Mouse (Mus musculus) liver, embryonic 12.5 days (tissue): Measurements from ENCODE around the gene Hormad2. TPM values are rescaled to one million over a fixed set of nuclear protein-coding genes. Genes with fewer than 3 reads are reported as not detected.

Experiments
- ATAC-seq: fragments of 200-750 bp; cut with Nextera tagmentation; 2 replicates; pipeline ENCODE4 v1.8.0; 2017; ENCODE audit warnings: moderate number of reproducible peaks, mild to moderate bottlenecking, moderate library complexity
- H3K27ac ChIP-seq: fragments of 300-500 bp; sonication (generic); 2 replicates; pipeline ENCODE4 v1.5.1; 2016; ENCODE audit warnings: mild to moderate bottlenecking
- H3K27me3 ChIP-seq: fragments of 300-500 bp; sonication (generic); replicated peaks from 2 replicates; pipeline ENCODE4 v1.6.1; 2016; ENCODE audit warnings: mild to moderate bottlenecking, moderate library complexity
- H3K36me3 ChIP-seq: fragments of 300-500 bp; sonication (generic); 2 replicates; pipeline ENCODE4 v1.6.1; 2016; ENCODE audit warnings: mild to moderate bottlenecking, moderate library complexity
- H3K4me1 ChIP-seq: fragments of 300-500 bp; sonication (generic); 2 replicates; pipeline ENCODE4 v1.6.1; 2016
- H3K4me2 ChIP-seq: fragments of 300-500 bp; sonication (generic); 2 replicates; pipeline ENCODE4 v1.6.1; 2016; ENCODE audit warnings: mild to moderate bottlenecking, moderate library complexity
- H3K4me3 ChIP-seq: fragments of 300-500 bp; sonication (generic); 2 replicates; pipeline ENCODE4 v1.5.1; 2016; ENCODE audit warnings: mild to moderate bottlenecking, moderate library complexity
- H3K9ac ChIP-seq: fragments of 300-500 bp; sonication (generic); 2 replicates; pipeline ENCODE4 v1.6.1; 2016; ENCODE audit warnings: mild to moderate bottlenecking, moderate library complexity
- H3K9me3 ChIP-seq: fragments of 300-500 bp; sonication (generic); replicated peaks from 2 replicates; pipeline ENCODE4 v1.6.1; 2016; ENCODE audit warnings: mild to moderate bottlenecking, moderate library complexity
- WGBS: fragments of 180-500 bp; shearing (Covaris S2); methylation state at CpG from one replicate; pipeline ENCODE4 v1.1.7; 2016; ENCODE audit not compliant: insufficient replicate concordance; 5-methylcytosine and 5-hydroxymethylcytosine counted together
- polyA plus RNA-seq: library from polyadenylated mRNA; unstranded; fragments of >200 nt; fragmentation: Nextera tagmentation; extraction: Ambion mirVana; gene quantifications from 2 replicates; pipeline ENCODE4 v1.2.1, GENCODE M21; 2016

Gene Hormad2
- polyA plus RNA-seq, 1 experiment from 2014 or later, result 0.77 TPM

DNA sequence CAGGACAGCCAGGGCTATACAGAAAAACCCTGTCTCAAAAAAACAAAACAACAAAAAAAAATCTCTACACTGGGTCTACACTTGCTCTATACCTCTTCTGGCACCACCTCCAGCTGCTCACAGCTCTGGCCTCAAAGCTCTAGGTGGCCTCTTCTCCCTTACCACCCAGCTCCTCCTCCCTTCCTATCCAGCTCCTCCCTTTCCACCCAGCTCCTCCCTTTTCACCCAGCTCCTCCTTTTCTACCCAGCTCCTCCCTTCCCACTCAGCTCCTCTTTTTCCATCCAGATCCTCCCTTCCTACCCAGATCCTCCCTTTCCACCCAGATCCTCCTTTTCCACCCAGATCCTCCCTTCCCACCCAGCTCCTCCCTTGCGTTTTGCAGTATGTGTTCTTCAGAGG is 26.5 kb upstream of the Hormad2 start:
- Histone ChIP-seq H3K27ac (no peak overlapping the region), H3K9ac (no peak overlapping the region), H3K27me3 (no peaks in the 10 kb centered on the region; the same call in 1 of the 2 replicates), H3K36me3 (no peaks in the 10 kb centered on the region), H3K4me3 (no peak overlapping the region), H3K4me2 (no peak overlapping the region), H3K4me1 (no peaks in the 10 kb centered on the region), H3K9me3 (no peaks in the 10 kb centered on the region)
- WGBS, result 91% methylated on average over 1 of the region's 1 CpGs
- ATAC-seq, result no peak; the same call in 1 of the 2 replicates

- Histone ChIP-seq H3K4me3 (no peak overlapping the region), H3K9ac (no peak overlapping the region), H3K36me3 (no peaks in the 10 kb centered on the region), H3K27me3 (peaks cover 10% of the 10 kb centered on the region), H3K4me2 (no peak overlapping the region), H3K9me3 (no peaks in the 10 kb centered on the region), H3K27ac (no peak overlapping the region), H3K4me1 (no peaks in the 10 kb centered on the region)
- WGBS, result 56% methylated on average over 4 of the region's 4 CpGs
- ATAC-seq, result no peak
Observed at GRCm38 (mm10) chr11:4466191-4466590, 25.3 kb upstream of the Hormad2 start.

- H3K4me2 ChIP-seq, result no peak overlapping the region
- no peak overlapping the region for H3K27ac ChIP-seq
- H3K4me3 ChIP-seq, result no peak overlapping the region
- peaks cover 26% of the 10 kb centered on the region for H3K27me3 ChIP-seq
- ATAC-seq, result no peak
- no peaks in the 10 kb centered on the region for H3K4me1 ChIP-seq
- no peak overlapping the region for H3K9ac ChIP-seq
- no peaks in the 10 kb centered on the region for H3K36me3 ChIP-seq
- WGBS, result 83% methylated on average over 4 of the region's 4 CpGs
- no peaks in the 10 kb centered on the region for H3K9me3 ChIP-seq
Observed at GRCm38 (mm10) chr11:4464616-4465015, 23.7 kb upstream of the Hormad2 start.

DNA sequence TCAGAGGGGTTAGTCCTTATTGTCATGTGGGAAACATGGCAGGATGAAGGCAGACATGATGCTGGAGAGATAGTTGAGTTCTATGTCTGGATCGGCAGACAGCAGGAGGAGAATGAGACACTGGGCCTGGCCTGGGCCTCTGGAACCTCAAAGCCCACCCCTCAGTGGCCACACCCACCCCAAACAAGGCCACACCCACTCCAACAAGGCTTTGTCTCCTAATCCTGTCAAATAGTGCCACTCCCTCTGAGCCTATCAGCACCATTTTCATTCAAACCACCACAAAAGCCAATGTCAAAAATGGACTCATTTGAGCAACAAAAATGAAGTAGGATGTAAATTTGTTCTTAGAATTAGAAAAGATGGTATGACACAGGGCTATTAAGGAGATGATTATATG is 23.3 kb upstream of the Hormad2 start:
- WGBS, result 53% methylated on average over 1 of the region's 1 CpGs
- no peak overlapping the region for H3K4me2 ChIP-seq

DNA sequence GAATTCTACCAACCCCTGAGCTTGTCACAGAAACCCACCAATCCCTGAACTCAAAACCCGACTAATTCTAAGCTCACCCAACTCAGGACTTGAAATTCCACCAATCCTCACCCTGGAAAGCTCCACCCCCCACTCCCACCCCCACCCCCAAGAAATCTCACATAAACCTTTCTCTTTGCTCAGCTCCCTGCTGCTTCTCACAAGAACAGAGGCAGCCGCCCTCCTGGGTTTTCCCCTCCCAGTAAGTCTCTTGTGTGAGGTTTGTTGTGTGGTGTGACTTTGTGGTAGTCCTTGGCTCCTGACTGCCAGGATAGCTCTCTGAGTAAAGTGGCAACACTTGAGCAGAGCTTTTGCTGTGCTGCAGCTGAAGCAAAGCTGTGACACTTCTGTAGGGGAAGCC is 22.0 kb upstream of the Hormad2 start:
- Histone ChIP-seq H3K4me3 (no peak overlapping the region), H3K9me3 (no peaks in the 10 kb centered on the region), H3K4me2 (no peak overlapping the region), H3K9ac (no peak overlapping the region), H3K27ac (no peak overlapping the region), H3K36me3 (no peaks in the 10 kb centered on the region), H3K4me1 (no peaks in the 10 kb centered on the region), H3K27me3 (peaks cover 43% of the 10 kb centered on the region)
- 39% methylated on average over 2 of the region's 2 CpGs for WGBS
- ATAC-seq, result no peak

More for the DNA sequence above, 23.3 kb upstream of the Hormad2 start:
- Histone ChIP-seq H3K9me3 (no peaks in the 10 kb centered on the region), H3K4me3 (no peak overlapping the region), H3K4me1 (no peaks in the 10 kb centered on the region), H3K27me3 (peaks cover 30% of the 10 kb centered on the region), H3K9ac (no peak overlapping the region), H3K36me3 (no peaks in the 10 kb centered on the region), H3K27ac (no peak overlapping the region)
- no peak for ATAC-seq

DNA sequence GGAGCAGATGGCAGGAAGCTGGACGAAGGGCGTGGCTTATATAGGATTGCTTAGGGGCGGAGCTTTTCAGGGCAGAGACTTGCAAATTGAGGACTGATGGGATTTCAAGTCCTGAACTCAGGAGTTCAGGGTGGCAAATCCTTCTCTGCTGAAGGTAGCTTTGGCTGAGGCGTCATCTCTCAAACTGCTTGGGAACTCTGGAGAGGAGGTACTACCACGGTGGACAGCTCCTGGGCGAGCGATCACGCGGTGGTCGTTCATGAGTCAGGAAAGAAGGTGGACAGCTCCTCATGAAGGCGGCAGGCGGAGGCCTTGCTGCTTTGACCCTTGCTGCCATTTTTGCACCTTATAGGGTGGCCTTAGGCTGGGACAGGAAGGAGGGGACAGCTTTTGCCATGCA is 20.2 kb upstream of the Hormad2 start:
- Histone ChIP-seq H3K9ac (no peak overlapping the region), H3K4me3 (no peak overlapping the region), H3K4me2 (no peak overlapping the region), H3K9me3 (no peaks in the 10 kb centered on the region), H3K27ac (no peak overlapping the region), H3K36me3 (no peaks in the 10 kb centered on the region), H3K4me1 (no peaks in the 10 kb centered on the region), H3K27me3 (peaks cover 54% of the 10 kb centered on the region)
- ATAC-seq, result no peak
- WGBS, result 14% methylated on average over 12 of the region's 12 CpGs

- no peak overlapping the region for H3K27ac ChIP-seq
Observed at GRCm38 (mm10) chr11:4460615-4461014, 19.7 kb upstream of the Hormad2 start.

GRCm38 (mm10) chr11:4454895-4455535 is 14.1 kb upstream of the Hormad2 start:
- H3K4me2 ChIP-seq, result no peak overlapping the region
- H3K36me3 ChIP-seq, result no peaks in the 10 kb centered on the region
- no peaks in the 10 kb centered on the region for H3K4me1 ChIP-seq
- H3K9me3 ChIP-seq, result no peaks in the 10 kb centered on the region
- no peak for ATAC-seq
- no peak overlapping the region for H3K4me3 ChIP-seq
- no peak overlapping the region for H3K27ac ChIP-seq
- H3K27me3 ChIP-seq, result peaks cover 46% of the 10 kb centered on the region
- 63% methylated on average over 8 of the region's 8 CpGs for WGBS
- H3K9ac ChIP-seq, result no peak overlapping the region

More at GRCm38 (mm10) chr11:4460615-4461014, 19.7 kb upstream of the Hormad2 start:
- Histone ChIP-seq H3K4me2 (no peak overlapping the region), H3K9ac (no peak overlapping the region), H3K4me3 (no peak overlapping the region), H3K36me3 (no peaks in the 10 kb centered on the region), H3K27me3 (peaks cover 54% of the 10 kb centered on the region), H3K4me1 (no peaks in the 10 kb centered on the region), H3K9me3 (no peaks in the 10 kb centered on the region)
- no peak for ATAC-seq
- WGBS, result 26% methylated on average over 5 of the region's 5 CpGs

DNA sequence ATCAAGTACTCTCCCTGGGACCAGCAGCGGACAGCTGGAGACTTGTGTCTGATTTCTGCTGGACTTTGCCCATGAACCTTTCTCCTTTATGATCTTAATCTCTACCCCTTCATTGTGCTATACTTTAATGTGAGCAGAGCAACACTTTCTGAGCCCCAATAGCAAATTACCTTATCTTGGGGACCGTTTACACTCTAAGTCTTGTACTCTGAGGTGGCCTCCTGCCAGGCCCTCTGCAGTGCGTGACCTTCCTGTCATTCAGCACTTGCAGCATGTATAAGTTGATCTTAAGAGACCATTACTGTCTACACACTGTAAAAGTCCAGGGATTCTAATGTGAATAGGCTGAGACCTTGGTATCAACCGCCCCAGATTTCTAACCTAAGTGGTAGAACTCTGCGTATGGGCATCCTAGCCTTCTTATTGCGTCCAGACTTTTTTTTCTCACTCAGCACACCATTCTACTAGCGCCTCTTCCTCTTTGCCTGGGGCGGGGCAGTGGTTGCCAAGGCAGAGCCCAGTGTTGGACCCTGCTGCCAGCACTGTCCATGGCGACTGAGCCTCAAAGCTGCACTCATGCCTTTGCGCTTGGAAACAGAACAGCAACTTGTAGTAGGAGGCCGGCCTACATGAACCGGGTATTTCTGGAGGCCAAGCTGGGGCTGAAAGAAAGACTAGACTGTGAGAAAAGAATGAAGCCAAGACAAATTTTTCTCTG is 11.7 kb upstream of the Hormad2 start:
- no peak for ATAC-seq
- no peaks in the 10 kb centered on the region for H3K4me1 ChIP-seq
- H3K9me3 ChIP-seq, result no peaks in the 10 kb centered on the region
- no peak overlapping the region for H3K4me2 ChIP-seq
- 70% methylated on average over 12 of the region's 12 CpGs for WGBS
- peaks cover 23% of the 10 kb centered on the region for H3K27me3 ChIP-seq
- no peak overlapping the region for H3K27ac ChIP-seq
- no peaks in the 10 kb centered on the region for H3K36me3 ChIP-seq
- H3K9ac ChIP-seq, result no peak overlapping the region
- H3K4me3 ChIP-seq, result no peak overlapping the region

GRCm38 (mm10) chr11:4451116-4451515 is 10.2 kb upstream of the Hormad2 start:
- 18% methylated on average over 9 of the region's 9 CpGs for whole genome bisulfite sequencing
- H3K9me3 ChIP-seq, result no peaks in the 10 kb centered on the region
- no peaks in the 10 kb centered on the region for H3K4me1 ChIP-seq
- H3K4me2 ChIP-seq, result no peak overlapping the region
- H3K4me3 ChIP-seq, result no peak overlapping the region
- H3K27me3 ChIP-seq, result peaks cover 14% of the 10 kb centered on the region; the same call in 1 of the 2 replicates
- H3K9ac ChIP-seq, result no peak overlapping the region
- no peak overlapping the region for H3K27ac ChIP-seq
- no peaks in the 10 kb centered on the region for H3K36me3 ChIP-seq
- no peak for ATAC-seq

- Histone ChIP-seq H3K27ac (no peak overlapping the region), H3K9me3 (no peaks in the 10 kb centered on the region), H3K9ac (no peak overlapping the region), H3K4me2 (no peak overlapping the region), H3K4me1 (no peaks in the 10 kb centered on the region), H3K27me3 (no peaks in the 10 kb centered on the region), H3K36me3 (no peaks in the 10 kb centered on the region), H3K4me3 (no peak overlapping the region)
- WGBS, result 82% methylated on average over 9 of the region's 9 CpGs
- no peak for ATAC-seq
Observed at GRCm38 (mm10) chr11:4446195-4446868, 5.4 kb upstream of the Hormad2 start.

- no peak overlapping the region for H3K27ac ChIP-seq
- WGBS, result 16% methylated on average over 1 of the region's 1 CpGs
- no peak overlapping the region for H3K9ac ChIP-seq
- H3K4me3 ChIP-seq, result no peak overlapping the region
- no peak overlapping the region for H3K4me2 ChIP-seq
- peaks cover 7% of the 10 kb centered on the region for H3K4me1 ChIP-seq
- no peaks in the 10 kb centered on the region for H3K9me3 ChIP-seq
- no peaks in the 10 kb centered on the region for H3K27me3 ChIP-seq
- H3K36me3 ChIP-seq, result no peaks in the 10 kb centered on the region
- ATAC-seq, result no peak
Observed at GRCm38 (mm10) chr11:4442280-4442679, 1.4 kb upstream of the Hormad2 start.
